Mouse (Mus musculus) layer of hippocampus, postnatal 14 days (tissue): ENCODE data around the gene 1700021F05Rik. TPM values are rescaled to one million over a fixed set of nuclear protein-coding genes. Genes with fewer than 3 reads are reported as not detected.
"Not testable (repeated sequence)": the region's sequence is repeated elsewhere in the genome, so short reads cannot be mapped to it uniquely, and the experiment has no call there.

Experiments used
- DNase-seq, 2 experiments: peaks; one replicate each; pipeline ENCODE4 v3.0.0; 2021 to 2022; ENCODE audit warnings: low spot score in 2 of 2, mixed read lengths in 1 of 2
- total RNA-seq, 2 experiments: library from RNA; stranded (reverse); gene quantifications; 2 replicates each; pipeline ENCODE4 v1.2.3; 2021

Gene 1700021F05Rik
- total RNA-seq, 2 experiments from 2014 or later, result 49.0 to 49.1 TPM

- no peak for DNase-seq
Measured at GRCm38 (mm10) chr10:43541153-43541544, 355 bp upstream of the 1700021F05Rik start.

GRCm38 (mm10) chr10:43539746-43540310, 966 bp downstream of the 1700021F05Rik start:
- DNase-seq, result no peak

GRCm38 (mm10) chr10:43538831-43539230, 2.0 kb downstream of the 1700021F05Rik start:
- no peak for DNase-seq

GRCm38 (mm10) chr10:43537652-43538051, 3.1 kb downstream of the 1700021F05Rik start:
- no peak for DNase-seq

- no peak for DNase-seq
Measured at GRCm38 (mm10) chr10:43534382-43534781, 6.4 kb downstream of the 1700021F05Rik start.

- peak; percentile 29 to 59 for DNase-seq
Measured at GRCm38 (mm10) chr10:43527283-43528269, 13.2 kb downstream of the 1700021F05Rik start.

GRCm38 (mm10) chr10:43523931-43524330, 16.9 kb downstream of the 1700021F05Rik start, which contains the start of gene Gm9803:
Gene Gm9803 (plus strand): TSS chr10:43524084.
- DNase-seq, result not testable (repeated sequence)

GRCm38 (mm10) chr10:43519977-43520376, 20.8 kb downstream of the 1700021F05Rik start:
- DNase-seq, result no peak

GRCm38 (mm10) chr10:43518368-43518767, 22.4 kb downstream of the 1700021F05Rik start:
- no peak for DNase-seq

GRCm38 (mm10) chr10:43517836-43518235, 23.0 kb downstream of the 1700021F05Rik start:
- DNase-seq, result no peak

GRCm38 (mm10) chr10:43516992-43517660, 23.7 kb downstream of the 1700021F05Rik start:
- DNase-seq, result no peak

- no peak for DNase-seq
Measured at GRCm38 (mm10) chr10:43512976-43513375, 27.8 kb downstream of the 1700021F05Rik start.

GRCm38 (mm10) chr10:43509228-43509627, 31.6 kb downstream of the 1700021F05Rik start:
- no peak for DNase-seq

GRCm38 (mm10) chr10:43507051-43507450, 33.7 kb downstream of the 1700021F05Rik start:
- no peak for DNase-seq

GRCm38 (mm10) chr10:43504291-43504690, 36.5 kb downstream of the 1700021F05Rik start:
- DNase-seq, result no peak

- no peak for DNase-seq
Measured at GRCm38 (mm10) chr10:43502599-43502998, 38.2 kb downstream of the 1700021F05Rik start.

GRCm38 (mm10) chr10:43490846-43491245, 49.9 kb downstream of the 1700021F05Rik start:
- DNase-seq, result no peak

GRCm38 (mm10) chr10:43490034-43490433, 50.8 kb downstream of the 1700021F05Rik start:
- DNase-seq, result no peak

GRCm38 (mm10) chr10:43489550-43489949, 51.2 kb downstream of the 1700021F05Rik start:
- DNase-seq, result no peak

GRCm38 (mm10) chr10:43489139-43489538, 51.7 kb downstream of the 1700021F05Rik start:
- no peak for DNase-seq

- no peak for DNase-seq
Measured at GRCm38 (mm10) chr10:43488258-43488657, 52.5 kb downstream of the 1700021F05Rik start.
